Mouse (Mus musculus): ENCODE data around the gene Olfr1416.
A peak's percentile ranks its signal among the peaks of the same experiment; 100 is the strongest.
"Not testable (repeated sequence)": the region's sequence is repeated elsewhere in the genome, so short reads cannot be mapped to it uniquely, and the experiment has no call there.

The Olfr1416 gene

GRCm38 (mm10) chr1:92485013-92485412 lies at the start of gene Olfr1416:
Gene Olfr1416, minus strand, starts transcription at chr1:92485113.
- DNase-seq (ENCODE audit: low spot score), result no peak

GRCm38 (mm10) chr1:92523764-92524163 lies 38.9 kb upstream of the Olfr1416 start:
- DNase-seq (ENCODE audit: low spot score), result no peak

- DNase-seq (ENCODE audit: low spot score), result peak; percentile 73
Observed at GRCm38 (mm10) chr1:92521376-92521775, 36.5 kb upstream of the Olfr1416 start.

DNA sequence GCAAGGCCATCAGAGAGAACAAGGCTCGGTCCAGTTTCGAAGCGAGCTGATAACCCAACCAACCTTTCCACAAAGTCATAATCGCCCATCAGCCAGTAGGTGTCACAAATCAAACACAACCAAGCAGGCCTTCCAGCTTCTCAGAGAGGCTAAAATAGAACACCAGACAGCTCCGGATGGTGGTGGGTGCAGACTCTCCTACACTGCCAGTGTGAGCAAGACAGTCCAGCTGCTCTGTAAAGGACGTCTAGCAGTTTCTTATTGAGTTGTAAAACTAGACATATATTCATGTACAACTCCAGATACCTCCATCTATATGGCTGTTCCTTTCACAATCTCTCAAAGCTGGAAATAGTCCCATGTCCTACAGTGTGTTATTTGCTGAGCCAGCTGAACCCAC lies 34.1 kb upstream of the Olfr1416 start:
- DNase-seq (ENCODE audit: low spot score), result no peak

- no peak for DNase-seq (ENCODE audit: low spot score)
Observed at GRCm38 (mm10) chr1:92518561-92518960, 33.6 kb upstream of the Olfr1416 start, which contains the start of gene Olfr1414. Gene Olfr1414, minus strand, starts transcription at chr1:92518661.

DNA sequence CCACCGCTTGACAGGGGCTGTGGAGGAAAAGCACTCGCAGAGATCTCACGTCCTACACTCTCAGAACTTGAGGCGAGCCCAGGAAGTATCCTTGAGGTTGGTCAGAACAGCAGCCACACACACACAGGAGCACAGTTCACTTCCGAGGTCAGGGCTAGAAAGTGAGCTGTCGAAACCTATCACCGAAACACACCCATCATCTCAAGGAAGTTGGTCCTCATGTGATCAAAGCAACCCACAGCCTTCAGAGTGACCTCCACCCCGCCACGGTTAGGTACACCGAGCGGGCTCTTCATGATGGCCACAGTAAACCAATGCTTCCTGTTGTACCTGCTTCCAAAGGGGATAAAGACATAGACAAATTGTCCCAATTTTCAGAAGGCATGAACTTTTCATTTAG lies 30.5 kb upstream of the Olfr1416 start:
- no peak for DNase-seq (ENCODE audit: low spot score)

DNA sequence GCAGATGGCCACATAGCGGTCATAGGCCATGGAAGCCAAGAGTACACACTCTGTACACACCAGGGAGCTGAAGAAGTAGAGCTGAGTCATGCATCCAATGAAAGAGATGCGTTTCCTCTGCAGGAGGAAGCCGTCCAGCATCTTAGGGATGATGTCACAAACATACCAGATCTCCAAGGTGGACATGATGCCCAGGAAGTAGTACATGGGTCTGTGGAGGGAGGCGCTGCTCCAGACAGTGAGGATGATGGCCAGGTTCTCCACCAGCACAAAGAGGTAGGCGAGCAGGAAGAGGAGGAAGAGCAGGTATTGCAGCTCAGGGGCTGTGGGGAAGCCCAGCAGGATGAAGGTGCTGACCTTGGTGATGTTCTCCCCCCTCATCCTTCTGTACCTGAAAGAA lies 26.7 kb upstream of the Olfr1416 start:
- DNase-seq (ENCODE audit: low spot score), result not testable (repeated sequence)

- DNase-seq (ENCODE audit: low spot score), result no peak
Observed at GRCm38 (mm10) chr1:92496001-92496400, 11.1 kb upstream of the Olfr1416 start, which contains the start of gene Olfr1415. Gene Olfr1415, minus strand, starts transcription at chr1:92496101.

- no peak for DNase-seq (ENCODE audit: low spot score)
Observed at GRCm38 (mm10) chr1:92474066-92474578, 10.8 kb downstream of the Olfr1416 start.

DNA sequence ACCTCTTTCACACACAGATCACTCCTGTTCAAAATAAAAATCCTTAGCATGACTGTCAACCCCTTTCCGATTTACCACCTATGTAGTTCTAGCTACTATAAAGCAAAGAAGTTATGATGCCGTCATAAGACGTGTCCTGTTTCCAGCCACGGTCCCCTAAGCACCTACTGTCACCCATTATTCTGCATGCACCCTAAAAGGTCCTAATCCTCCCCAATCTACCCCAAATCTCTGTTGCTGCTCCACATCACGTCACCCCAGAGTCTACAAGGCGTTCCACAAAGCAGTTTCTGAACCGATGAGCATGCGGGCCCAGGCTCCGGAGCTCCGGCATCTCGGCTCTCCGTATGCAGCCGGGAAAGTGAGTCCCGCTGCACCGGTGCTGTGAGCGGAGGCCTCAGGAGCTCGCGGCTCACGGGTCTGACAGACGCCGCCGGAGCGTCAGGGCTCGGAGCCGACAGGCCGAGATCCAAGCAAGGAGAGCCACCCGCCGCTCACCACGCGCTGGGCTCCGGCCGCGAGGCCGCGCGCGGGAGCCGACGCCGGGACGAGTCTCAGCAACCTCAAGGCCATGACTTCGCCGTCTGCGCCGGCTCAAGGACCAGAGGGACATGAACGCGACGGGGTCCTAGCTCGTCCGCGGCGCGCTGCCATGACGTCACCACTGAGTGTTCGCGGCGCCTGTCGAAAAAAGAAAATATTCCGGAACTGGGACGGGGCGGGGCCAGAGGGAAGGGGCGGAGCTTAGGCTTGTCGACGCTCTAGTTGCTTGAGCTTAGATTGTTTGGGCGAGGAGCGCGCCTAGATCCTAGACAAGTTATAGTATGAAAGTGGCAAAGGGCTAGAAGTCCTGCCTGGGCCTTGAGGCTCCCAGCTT lies 11.5 kb downstream of the Olfr1416 start, which contains the start of gene Ndufa10:
TSS of gene Ndufa10 (minus strand) at position 696 of the 877 bp plus-strand sequence.
- DNase-seq (ENCODE audit: low spot score), result peak; percentile 99

DNA sequence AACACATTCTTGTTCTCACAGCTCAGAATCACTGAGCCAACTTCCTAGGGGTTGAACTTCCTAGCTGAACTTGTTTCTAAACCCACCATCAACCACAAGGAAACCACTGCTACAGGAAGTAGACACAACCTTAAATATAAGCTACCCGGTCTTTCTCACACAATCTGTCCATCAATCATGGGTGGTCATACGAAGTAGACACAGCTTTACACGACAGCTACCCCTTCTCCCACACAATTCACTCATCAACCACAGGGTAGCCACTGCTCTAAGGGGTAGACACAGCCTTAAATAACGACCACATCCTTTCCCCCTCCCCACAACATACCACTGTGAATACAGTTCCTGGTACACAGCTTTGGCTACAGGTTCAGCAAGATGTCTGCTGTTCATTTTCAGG lies 16.0 kb downstream of the Olfr1416 start:
- DNase-seq (ENCODE audit: low spot score), result no peak

- DNase-seq (ENCODE audit: low spot score), result no peak
Observed at GRCm38 (mm10) chr1:92458416-92458815, 26.5 kb downstream of the Olfr1416 start.

GRCm38 (mm10) chr1:92457758-92458157 lies 27.2 kb downstream of the Olfr1416 start:
- no peak for DNase-seq (ENCODE audit: low spot score)

DNA sequence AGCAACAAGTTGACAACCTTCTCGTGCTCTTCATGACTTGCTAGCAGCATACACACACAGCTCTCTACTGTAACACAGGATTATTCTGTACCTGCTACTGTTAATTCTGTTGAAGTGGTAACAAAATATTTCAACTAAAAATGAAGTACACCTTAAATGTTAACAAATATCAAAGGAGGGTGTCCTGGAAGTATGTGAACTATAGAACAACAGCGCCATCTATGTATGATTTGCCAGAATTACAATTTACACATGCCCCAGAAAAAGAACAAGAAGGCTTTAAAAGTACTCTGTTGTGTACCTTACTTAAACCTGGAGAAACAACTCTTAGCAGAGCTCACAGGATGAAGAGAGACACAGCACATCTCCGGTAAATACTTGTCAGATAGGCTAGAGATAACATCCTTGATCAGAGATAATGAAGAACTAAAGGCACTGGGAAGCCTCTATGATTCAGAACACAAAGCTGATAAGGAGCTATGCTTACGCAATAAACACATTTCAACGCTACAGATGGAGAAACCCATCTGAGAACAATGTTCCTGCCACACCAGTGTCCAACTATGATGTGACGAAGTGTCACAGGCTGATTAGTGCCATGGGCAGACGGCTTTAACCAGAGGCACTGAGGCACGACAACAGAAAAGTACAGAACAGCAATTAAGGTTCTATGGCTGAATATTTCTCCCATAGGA lies 31.0 kb downstream of the Olfr1416 start:
- no peak for DNase-seq (ENCODE audit: low spot score)

- no peak for DNase-seq (ENCODE audit: low spot score)
Observed at GRCm38 (mm10) chr1:92448293-92448692, 36.6 kb downstream of the Olfr1416 start.

GRCm38 (mm10) chr1:92441453-92442063 lies 43.4 kb downstream of the Olfr1416 start:
- no peak for DNase-seq (ENCODE audit: low spot score)

- DNase-seq (ENCODE audit: low spot score), result no peak
Observed at GRCm38 (mm10) chr1:92440066-92440750, 44.7 kb downstream of the Olfr1416 start.

- DNase-seq (ENCODE audit: low spot score), result no peak
Observed at GRCm38 (mm10) chr1:92437678-92438271, 47.1 kb downstream of the Olfr1416 start.

DNA sequence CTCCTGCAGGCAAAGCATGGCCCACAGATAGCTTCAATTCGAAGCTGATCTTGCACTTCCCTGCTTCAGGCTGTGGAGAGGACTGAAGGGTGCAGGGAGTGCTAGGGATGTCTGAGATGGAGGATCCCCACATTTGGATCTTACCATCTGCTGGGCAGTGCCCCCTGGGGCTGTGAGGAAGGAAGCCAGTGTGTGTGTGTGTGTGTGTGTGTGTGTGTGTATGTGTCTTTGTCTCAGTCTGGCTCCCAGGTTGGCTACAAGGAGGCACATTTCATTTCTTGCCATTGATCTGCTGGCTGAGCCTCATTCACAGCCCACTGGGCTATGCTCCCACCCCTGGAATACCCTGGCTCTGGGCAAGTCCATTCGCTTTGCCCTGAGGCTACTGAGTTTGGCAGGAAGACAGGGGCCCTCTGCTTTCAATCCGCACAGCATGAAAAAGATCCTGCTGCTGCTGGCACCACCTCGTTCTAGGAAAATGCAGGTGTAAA lies 48.0 kb downstream of the Olfr1416 start:
- no peak for DNase-seq (ENCODE audit: low spot score)

GRCm38 (mm10) chr1:92434986-92435385 lies 49.9 kb downstream of the Olfr1416 start:
- DNase-seq (ENCODE audit: low spot score), result no peak

DNA sequence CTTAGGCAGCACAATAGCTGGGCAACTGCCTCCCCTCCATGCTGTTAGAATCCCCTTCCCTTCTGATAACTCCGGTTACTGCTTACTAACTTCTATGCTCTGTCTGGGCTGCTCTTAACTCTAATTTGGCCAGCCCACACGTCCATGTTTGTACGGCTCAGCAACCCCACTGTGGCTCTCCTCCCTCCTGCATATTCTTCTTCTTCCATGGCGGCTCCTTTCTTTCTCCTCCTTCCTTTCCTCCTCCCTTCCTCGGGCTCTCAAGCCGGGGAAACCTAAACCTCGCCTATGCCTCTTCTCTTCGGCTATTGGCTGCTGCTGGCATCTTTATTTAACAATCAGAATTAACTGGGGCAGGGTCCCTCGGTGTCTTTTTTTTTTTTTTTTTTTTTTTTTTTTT lies 52.1 kb downstream of the Olfr1416 start:
- DNase-seq (ENCODE audit: low spot score), result no peak

Measured in testis, postnatal 10 days (tissue).